Mouse (Mus musculus): ENCODE measurements around the gene B3galnt2. TPM values are rescaled to one million over a fixed set of nuclear protein-coding genes. Genes with fewer than 3 reads are reported as not detected.

B3galnt2 gene
- polyA plus RNA-seq, 1 experiment from 2014 or later = 55.5 TPM

DNA sequence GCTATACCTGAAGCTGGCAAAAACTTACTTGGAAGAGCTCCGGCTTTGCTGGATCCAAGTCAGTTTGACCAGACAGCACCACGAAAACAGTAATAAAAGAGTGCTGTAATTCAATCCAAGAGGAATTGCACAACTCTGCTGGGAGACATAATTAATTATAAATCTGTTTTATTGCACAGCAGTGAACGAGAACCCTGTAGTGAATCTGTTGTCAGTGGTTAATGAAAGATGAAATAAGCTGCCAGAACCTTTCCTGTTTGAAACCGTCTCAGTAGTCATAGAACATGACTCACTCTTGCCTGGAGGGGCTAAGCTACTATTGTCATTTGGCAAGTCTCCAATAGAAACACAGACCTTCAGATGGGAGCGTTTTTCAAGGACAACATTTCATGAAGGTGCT is 85.9 kb downstream of the B3galnt2 start:
- no peak for ATAC-seq (replicated peaks; ENCODE audit: insufficient number of reproducible peaks, low FRiP score, low TSS enrichment, low read depth)
- 66% methylated on average over 5 of the region's 5 CpGs for WGBS
- Histone ChIP-seq H3K4me1 (ENCODE audit: control insufficient read depth, insufficient read depth, low read length) (no peaks in the 10 kb centered on the region), H3K4me3 (ENCODE audit: low read depth, low read length) (peak overlapping the region; percentile 70), H3K27ac (replicated peaks; ENCODE audit: low read depth, low read length) (no peak overlapping the region), H3K9ac (replicated peaks; ENCODE audit: low read length) (peak overlapping the region; percentile 92), H3K9me3 (replicated peaks; ENCODE audit: control insufficient read depth, low read length) (no peaks in the 10 kb centered on the region), H3K36me3 (replicated peaks; ENCODE audit: control insufficient read depth, insufficient read depth, low read depth, low read length) (no peaks in the 10 kb centered on the region), H3K27me3 (ENCODE audit: control insufficient read depth, insufficient read depth, low read length) (no peaks in the 10 kb centered on the region), H3K4me2 (ENCODE audit: low read depth, low read length) (peak overlapping the region; percentile 50)
- no peak for DNase-seq (ENCODE audit: low spot score)

DNA sequence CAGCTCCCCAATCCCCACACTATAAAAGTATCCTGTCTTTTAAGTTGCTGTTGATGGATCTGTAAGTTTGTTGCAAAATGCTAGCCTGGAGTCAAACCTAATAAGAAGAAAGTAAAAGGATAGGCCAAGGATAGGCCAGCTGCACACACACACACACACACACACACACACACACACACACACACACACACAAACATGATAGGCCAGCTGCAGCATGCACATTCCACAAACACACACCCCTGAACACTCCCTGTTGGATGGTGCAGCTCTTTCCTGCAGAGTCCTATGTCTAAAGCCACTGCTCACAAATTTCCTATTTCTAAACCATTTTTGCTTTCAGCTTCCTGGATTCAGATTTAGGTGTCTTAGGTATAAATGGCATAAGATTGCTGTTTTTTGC is 89.6 kb downstream of the B3galnt2 start:
- ATAC-seq (replicated peaks; ENCODE audit: insufficient number of reproducible peaks, low FRiP score, low TSS enrichment, low read depth) (no peak), DNase-seq (ENCODE audit: low spot score) (no peak)
- H3K9ac ChIP-seq (replicated peaks; ENCODE audit: low read length) = no peak overlapping the region
- no peaks in the 10 kb centered on the region for H3K36me3 ChIP-seq (replicated peaks; ENCODE audit: control insufficient read depth, insufficient read depth, low read depth, low read length)
- H3K4me3 ChIP-seq (ENCODE audit: low read depth, low read length) = no peak overlapping the region
- H3K4me2 ChIP-seq (ENCODE audit: low read depth, low read length) = no peak overlapping the region
- no peaks in the 10 kb centered on the region for H3K9me3 ChIP-seq (replicated peaks; ENCODE audit: control insufficient read depth, low read length)
- H3K27me3 ChIP-seq (ENCODE audit: control insufficient read depth, insufficient read depth, low read length) = no peaks in the 10 kb centered on the region
- H3K4me1 ChIP-seq (ENCODE audit: control insufficient read depth, insufficient read depth, low read length) = no peaks in the 10 kb centered on the region
- H3K27ac ChIP-seq (replicated peaks; ENCODE audit: low read depth, low read length) = no peak overlapping the region

DNA sequence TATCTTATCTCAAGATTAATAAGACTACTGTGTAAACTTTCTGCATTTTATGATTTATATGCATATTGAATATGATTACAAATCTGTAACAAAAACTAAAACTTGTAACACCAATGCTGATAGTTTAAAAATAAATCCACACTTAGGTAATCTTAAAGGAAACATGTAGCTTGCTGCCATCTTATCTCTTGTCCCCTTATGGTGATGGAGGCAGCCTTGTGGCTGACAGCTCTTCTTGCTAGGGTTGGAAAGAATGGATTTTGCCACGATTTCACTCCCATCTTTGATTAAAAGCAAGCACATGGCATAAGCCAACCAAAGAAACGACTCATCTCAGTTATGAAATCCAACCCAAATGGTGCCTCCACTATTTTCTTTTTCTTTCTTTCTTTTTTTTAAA is 90.3 kb downstream of the B3galnt2 start:
- 74% methylated on average over 2 of the region's 2 CpGs for WGBS
- no peaks in the 10 kb centered on the region for H3K36me3 ChIP-seq (replicated peaks; ENCODE audit: control insufficient read depth, insufficient read depth, low read depth, low read length)
- no peaks in the 10 kb centered on the region for H3K9me3 ChIP-seq (replicated peaks; ENCODE audit: control insufficient read depth, low read length)
- H3K4me2 ChIP-seq (ENCODE audit: low read depth, low read length) = no peak overlapping the region
- ATAC-seq (replicated peaks; ENCODE audit: insufficient number of reproducible peaks, low FRiP score, low TSS enrichment, low read depth) = no peak
- H3K27me3 ChIP-seq (ENCODE audit: control insufficient read depth, insufficient read depth, low read length) = no peaks in the 10 kb centered on the region
- no peaks in the 10 kb centered on the region for H3K4me1 ChIP-seq (ENCODE audit: control insufficient read depth, insufficient read depth, low read length)
- H3K27ac ChIP-seq (replicated peaks; ENCODE audit: low read depth, low read length) = no peak overlapping the region
- DNase-seq (ENCODE audit: low spot score) = no peak
- H3K9ac ChIP-seq (replicated peaks; ENCODE audit: low read length) = no peak overlapping the region
- no peak overlapping the region for H3K4me3 ChIP-seq (ENCODE audit: low read depth, low read length)

Other genes starting within 250 kb of the B3galnt2 start
- 1.7 and 2.4 TPM in 2 replicates for gene Gng4, start 170.4 kb upstream of the B3galnt2 start, polyA plus RNA-seq (2014; fragmentation: Nextera tagmentation; extraction: Ambion mirVana)
- gene Tbce, start 85.2 kb downstream of the B3galnt2 start, polyA plus RNA-seq (2014; fragmentation: Nextera tagmentation; extraction: Ambion mirVana) = 57.4 and 67.7 TPM in 2 replicates
- 77.6 and 85.0 TPM in 2 replicates for gene Arid4b, start 108.8 kb downstream of the B3galnt2 start, polyA plus RNA-seq (2014; fragmentation: Nextera tagmentation; extraction: Ambion mirVana)
- 69.9 and 75.6 TPM in 2 replicates for gene Ggps1, start 109.0 kb downstream of the B3galnt2 start, polyA plus RNA-seq (2014; fragmentation: Nextera tagmentation; extraction: Ambion mirVana)

Data from embryonic facial prominence, embryonic 11.5 days (tissue).